Mouse (Mus musculus) kidney, adult 2 months (tissue): ENCODE data around the gene Cep83. TPM values are rescaled to one million over a fixed set of nuclear protein-coding genes. Genes with fewer than 3 reads are reported as not detected.

Experiments used
- DNase-seq: peaks from one replicate; pipeline ENCODE4 v3.0.0; 2021
- H3K27ac ChIP-seq: fragments of 200-500 bp; 2 replicates; pipeline ENCODE4 v1.5.1; 2012; ENCODE audit warnings: low read depth, low read length, control low read depth, inconsistent platforms; ENCODE audit not compliant: insufficient read depth
- H3K27me3 ChIP-seq: fragments of 200-500 bp; replicated peaks from 2 replicates; pipeline ENCODE4 v1.6.1; 2012; ENCODE audit warnings: mild to moderate bottlenecking, moderate library complexity, low read length, inconsistent platforms; ENCODE audit not compliant: control insufficient read depth, insufficient read depth
- H3K36me3 ChIP-seq: fragments of 200-500 bp; 2 replicates; pipeline ENCODE4 v1.6.1; 2012; ENCODE audit warnings: mild to moderate bottlenecking, moderate library complexity, low read length, inconsistent platforms; ENCODE audit not compliant: control insufficient read depth, insufficient read depth
- H3K4me1 ChIP-seq: fragments of 200-500 bp; 2 replicates; pipeline ENCODE4 v1.6.1; 2011; ENCODE audit warnings: low read length; ENCODE audit not compliant: control insufficient read depth, insufficient read depth
- H3K4me3 ChIP-seq: fragments of 200-500 bp; 2 replicates; pipeline ENCODE4 v1.5.1; 2011; ENCODE audit warnings: mild to moderate bottlenecking, low read depth, low read length, control low read depth; ENCODE audit not compliant: insufficient read depth
- CTCF ChIP-seq: fragments of 200-500 bp; conservative IDR thresholded peaks from 2 replicates; pipeline ENCODE4 v1.5.1; 2011; ENCODE audit warnings: low read depth, mild to moderate bottlenecking, control low read depth, low read length, moderate library complexity, mixed read lengths; ENCODE audit not compliant: insufficient read depth, insufficient read length
- POLR2A ChIP-seq: fragments of 200-500 bp; IDR thresholded peaks from one replicate; pipeline ENCODE4 v1.6.1; 2011; ENCODE audit warnings: low read depth, low read length, control low read depth
- WGBS: fragments of 180-500 bp; shearing (Covaris S2); methylation state at CpG from one replicate; pipeline ENCODE4 v1.1.7; 2018; 5-methylcytosine and 5-hydroxymethylcytosine counted together
- polyA plus RNA-seq: library from polyadenylated mRNA; depleted of rRNA; stranded (reverse); fragments of >200 nt; gene quantifications from 2 replicates; pipeline ENCODE4 v1.2.3, GENCODE M21; 2012

Cep83 gene
- polyA plus RNA-seq, 1 experiment = 2.7 TPM

DNA sequence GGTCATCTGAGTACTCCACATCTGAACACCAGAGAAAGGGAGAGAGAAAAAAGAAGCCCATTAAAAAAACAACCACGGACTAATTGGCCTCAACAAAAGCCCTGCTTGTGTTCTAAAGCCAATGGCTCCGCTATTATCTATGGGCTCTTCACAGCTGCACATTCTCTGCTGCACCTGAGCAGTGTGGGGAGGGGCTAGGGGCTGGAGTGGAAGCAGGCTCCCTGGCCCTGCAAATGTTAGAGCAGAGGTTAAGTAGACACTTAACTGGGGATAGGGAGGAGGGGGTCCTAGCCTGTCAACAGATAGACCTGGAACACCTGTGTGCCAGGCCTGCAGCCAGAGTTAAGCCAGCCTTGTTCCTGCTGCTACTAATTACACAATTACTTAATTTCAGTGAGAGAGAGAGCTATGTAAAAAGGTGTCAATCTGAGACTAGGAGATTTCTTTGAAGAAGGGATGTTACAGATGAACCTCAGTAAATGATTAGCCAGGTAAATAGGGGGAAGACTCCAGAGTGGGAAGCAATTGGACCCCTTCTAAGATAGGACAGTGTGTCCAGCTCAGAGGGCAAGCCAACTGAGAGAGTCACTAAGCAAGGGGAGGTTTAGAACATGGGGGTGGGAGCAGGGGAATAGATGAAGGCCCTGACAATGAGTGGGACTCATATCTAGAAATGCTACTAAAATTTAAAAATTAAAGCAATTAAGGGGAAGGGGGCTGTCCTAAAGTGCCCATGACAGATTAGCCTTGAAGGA lies 111.2 kb downstream of the Cep83 start:
- Histone ChIP-seq H3K27me3 (no peaks in the 10 kb centered on the region), H3K27ac (no peak overlapping the region), H3K36me3 (no peaks in the 10 kb centered on the region), H3K4me1 (no peaks in the 10 kb centered on the region), H3K4me3 (no peak overlapping the region)
- TF ChIP-seq POLR2A (no peak), CTCF (no peak)
- 61% methylated on average over 2 of the region's 2 CpGs for WGBS
- DNase-seq = no peak

DNA sequence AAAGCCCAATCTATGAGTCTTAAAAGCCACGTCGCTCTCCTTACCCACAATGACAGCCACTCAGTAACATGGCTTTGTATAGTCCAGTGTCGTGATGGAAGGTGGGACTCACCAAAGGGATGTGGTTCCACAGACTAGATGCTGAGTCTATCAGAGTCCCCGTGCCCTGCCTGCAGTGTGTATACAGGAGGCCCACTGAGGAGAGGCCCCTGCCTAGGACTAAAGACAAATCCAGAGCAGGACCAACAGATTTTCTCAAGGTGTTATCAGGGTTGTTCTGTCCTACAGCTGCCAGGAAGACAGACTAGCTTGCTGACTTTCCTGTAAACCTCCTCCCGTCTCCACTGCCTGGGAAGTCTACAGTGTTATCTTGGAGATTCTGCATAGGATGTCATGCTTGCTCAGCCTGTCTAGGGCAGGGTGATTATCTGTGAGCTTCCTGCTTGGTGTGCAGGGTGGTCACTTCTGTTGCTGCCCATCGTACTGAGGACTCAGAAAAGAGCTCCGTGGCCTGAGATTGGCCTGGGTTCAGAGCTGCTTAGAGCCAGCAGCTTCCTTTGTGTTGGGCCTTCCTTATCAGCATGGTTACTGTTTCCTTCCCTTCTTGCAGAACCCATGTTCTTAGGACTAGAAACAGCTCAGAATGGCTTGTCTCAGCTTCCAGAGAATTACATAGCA lies 112.4 kb downstream of the Cep83 start:
- DNase-seq = no peak
- Histone ChIP-seq H3K4me3 (no peak overlapping the region), H3K27me3 (no peaks in the 10 kb centered on the region), H3K36me3 (no peaks in the 10 kb centered on the region), H3K27ac (no peak overlapping the region), H3K4me1 (no peaks in the 10 kb centered on the region)
- WGBS = 88% methylated on average over 7 of the region's 7 CpGs
- no peak for TF ChIP-seq CTCF
- TF ChIP-seq POLR2A = no peak

DNA sequence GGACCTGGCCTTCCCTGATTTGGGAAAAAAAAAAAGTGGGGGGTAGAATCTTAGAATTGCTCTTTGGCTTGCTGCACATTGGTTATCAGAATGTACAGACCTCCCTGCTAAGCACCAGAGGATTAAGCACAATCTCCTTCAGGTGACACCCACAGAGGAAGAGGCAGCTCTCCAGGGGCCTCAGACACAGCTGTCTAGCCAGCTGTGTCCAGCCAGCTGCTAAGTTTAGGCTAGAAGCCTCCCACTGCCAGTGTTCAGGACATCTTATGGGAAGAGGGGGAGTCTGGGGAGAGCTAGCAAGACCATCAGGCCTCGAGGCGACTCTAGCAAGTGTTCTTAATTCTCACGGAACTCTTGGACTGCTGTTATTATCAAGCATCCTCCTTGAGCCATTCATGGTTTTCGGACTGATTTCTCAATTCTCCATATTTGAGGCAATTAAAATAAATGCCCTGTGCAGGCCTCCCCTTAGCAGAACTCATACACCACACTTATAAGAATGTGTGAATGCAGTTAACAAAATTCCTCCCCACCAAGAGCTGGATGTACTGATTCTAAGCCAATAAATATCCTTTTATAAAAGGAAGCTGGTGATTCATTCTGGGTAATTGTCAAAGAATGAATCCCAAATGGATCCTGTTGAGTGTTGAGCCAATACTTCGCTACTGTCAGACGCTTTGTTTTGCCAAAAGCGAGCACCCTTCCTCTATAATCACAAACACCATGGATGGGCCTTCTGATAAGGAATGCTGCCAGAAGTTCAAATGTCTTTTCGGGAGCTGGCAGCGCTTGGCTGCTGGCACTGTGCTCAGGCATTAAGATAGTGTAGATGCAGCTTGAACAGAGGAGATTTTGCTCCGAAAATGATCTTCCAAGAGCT lies 115.8 kb downstream of the Cep83 start:
- WGBS = 79% methylated on average over 10 of the region's 10 CpGs
- no peak for DNase-seq
- Histone ChIP-seq H3K27ac (no peak overlapping the region), H3K27me3 (no peaks in the 10 kb centered on the region), H3K36me3 (no peaks in the 10 kb centered on the region), H3K4me3 (no peak overlapping the region), H3K4me1 (no peaks in the 10 kb centered on the region)
- TF ChIP-seq POLR2A (no peak), CTCF (no peak)

DNA sequence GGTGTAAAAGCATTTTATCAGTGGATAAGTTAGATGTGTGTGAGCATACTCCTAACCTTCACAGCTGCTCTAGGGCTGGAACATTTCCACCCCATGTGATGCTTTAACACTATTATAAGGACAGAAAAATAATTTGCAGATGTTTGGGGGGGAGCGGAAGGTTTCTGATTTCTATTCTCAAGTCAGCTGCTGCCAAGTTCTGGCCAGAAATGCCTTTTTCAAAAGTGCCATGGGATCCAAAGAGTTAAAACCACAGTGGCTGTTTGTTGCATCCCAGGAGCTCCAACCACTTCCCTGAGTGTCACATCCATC lies 116.4 kb downstream of the Cep83 start:
- Histone ChIP-seq H3K27me3 (no peaks in the 10 kb centered on the region), H3K4me3 (no peak overlapping the region), H3K27ac (no peak overlapping the region), H3K36me3 (no peaks in the 10 kb centered on the region), H3K4me1 (no peaks in the 10 kb centered on the region)
- DNase-seq = no peak
- WGBS = 93% methylated on average over 1 of the region's 1 CpGs
- no peak for TF ChIP-seq POLR2A
- TF ChIP-seq CTCF = no peak

DNA sequence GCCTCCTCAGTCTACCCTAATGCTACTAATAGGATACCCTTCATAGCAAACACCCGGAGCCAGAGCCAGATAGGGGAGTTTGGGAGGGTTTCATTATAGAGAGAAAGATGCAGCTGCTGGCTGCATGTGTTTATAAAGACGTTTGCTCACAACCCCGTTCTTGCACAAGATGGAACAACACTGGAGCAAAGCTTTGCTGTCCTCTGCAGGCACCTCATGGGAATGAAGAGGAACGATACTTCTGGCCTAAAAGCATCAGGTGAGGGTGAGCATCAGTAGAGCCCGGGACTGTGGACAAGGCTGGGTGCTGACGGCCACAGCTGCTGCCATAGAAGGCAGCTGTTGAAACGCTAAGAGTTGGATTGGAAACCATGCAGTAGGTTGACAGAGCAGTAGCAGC lies 118.9 kb downstream of the Cep83 start:
- 69% methylated on average over 7 of the region's 7 CpGs for WGBS
- Histone ChIP-seq H3K36me3 (no peaks in the 10 kb centered on the region), H3K4me1 (no peaks in the 10 kb centered on the region), H3K4me3 (no peak overlapping the region), H3K27ac (no peak overlapping the region), H3K27me3 (no peaks in the 10 kb centered on the region)
- TF ChIP-seq CTCF = 0 out of 2 replicates have a peak, but pooled peaks have one; percentile 25
- TF ChIP-seq POLR2A = no peak
- DNase-seq = no peak

DNA sequence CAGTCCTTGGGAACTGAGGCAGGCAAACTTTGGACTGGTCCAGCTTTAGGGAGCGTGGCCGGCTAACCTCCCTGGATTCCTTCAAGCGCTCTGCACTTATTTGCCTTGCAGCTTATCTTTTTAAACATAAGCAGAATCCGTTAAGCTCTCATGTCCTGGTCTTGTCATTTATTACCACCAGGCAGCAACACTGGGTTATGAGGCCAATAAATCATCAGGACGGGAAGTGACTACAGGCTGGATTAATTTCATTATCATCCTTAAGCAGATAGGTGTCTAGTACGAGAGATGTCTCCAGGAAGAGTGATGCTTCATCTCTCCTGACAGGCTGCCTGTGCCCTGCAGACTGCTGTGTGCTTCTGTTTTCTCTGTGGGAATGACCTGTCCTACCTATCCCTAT lies 119.8 kb downstream of the Cep83 start:
- TF ChIP-seq CTCF = no peak
- TF ChIP-seq POLR2A = no peak
- DNase-seq = no peak
- H3K4me1 ChIP-seq = no peaks in the 10 kb centered on the region
- H3K27ac ChIP-seq = no peak overlapping the region
- no peaks in the 10 kb centered on the region; the same call in none of the 2 replicates for H3K27me3 ChIP-seq
- 51% methylated on average over 6 of the region's 6 CpGs for WGBS
- H3K36me3 ChIP-seq = no peaks in the 10 kb centered on the region
- no peak overlapping the region for H3K4me3 ChIP-seq

DNA sequence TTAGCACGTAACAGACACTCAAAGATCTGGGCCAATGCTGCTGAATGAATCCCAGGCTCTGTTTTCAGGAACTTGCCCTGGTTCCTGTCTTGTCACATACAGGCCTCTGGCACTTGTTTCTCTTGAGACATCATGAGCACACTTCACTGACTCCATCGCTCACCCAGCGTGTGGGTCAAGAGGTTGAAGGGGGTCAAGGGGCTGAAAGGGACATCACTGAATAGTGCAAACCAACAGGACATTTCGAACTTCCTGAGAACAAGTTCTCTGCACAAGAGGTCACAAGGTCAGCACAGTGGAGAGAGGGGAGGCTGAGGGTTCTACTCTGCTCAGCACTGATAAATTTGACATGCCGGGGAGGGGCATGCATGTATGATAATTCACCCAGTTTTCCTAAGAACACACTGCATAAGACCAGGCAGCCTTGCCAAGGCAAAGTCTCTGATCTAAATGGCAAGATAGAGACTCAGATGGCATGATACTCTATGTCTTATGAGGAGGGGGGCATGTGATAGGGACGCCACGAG lies 121.6 kb downstream of the Cep83 start:
- Histone ChIP-seq H3K4me3 (no peak overlapping the region), H3K4me1 (no peaks in the 10 kb centered on the region), H3K36me3 (no peaks in the 10 kb centered on the region), H3K27me3 (no peaks in the 10 kb centered on the region; the same call in none of the 2 replicates), H3K27ac (no peak overlapping the region)
- DNase-seq = no peak
- 70% methylated on average over 7 of the region's 7 CpGs for WGBS
- TF ChIP-seq CTCF (no peak), POLR2A (no peak)
